In genomic region chr5:23816681-23817080, GRCm38 (mm10) we compare ENCODE assay signal across 14 mouse cellular contexts.
"Had no signal": no experiment of that assay in that cellular context is flagged by ENCODE, and none has a peak within 500 bp of the region (broad histone marks: within the 10 kb centered on the region; RNA-seq: fewer than 3 reads in every experiment).

No protein-coding gene starts in this region.

- H3K27ac ChIP-seq: left cerebral cortex, adult 2 months; limb, embryonic 10.5 days; liver, embryonic 15.5 days; midbrain, embryonic 13.5 days; stomach, embryonic 15.5 days had no signal

- H3K4me2 ChIP-seq: liver, embryonic 11.5 days; liver, embryonic 15.5 days; midbrain, embryonic 13.5 days; stomach, embryonic 15.5 days had no signal

- H3K4me1 ChIP-seq: limb, embryonic 10.5 days; liver, embryonic 15.5 days; midbrain, embryonic 13.5 days; stomach, embryonic 15.5 days had no signal

- H3K9me3 ChIP-seq: midbrain, embryonic 13.5 days; stomach, embryonic 15.5 days had no signal

- H3K9ac ChIP-seq: liver, embryonic 15.5 days; midbrain, embryonic 13.5 days; stomach, embryonic 15.5 days had no signal

- ATAC-seq: lung, postnatal 0 days; midbrain, embryonic 13.5 days had no signal

- DNase-seq: kidney, adult 2 months; kidney, postnatal 4 days; lung, adult 2 months; lung, postnatal 36 days; right cerebral cortex, postnatal 14 days; thymus, adult 2 months; thymus, postnatal 25 days had no signal

- H3K27me3 ChIP-seq: liver, embryonic 15.5 days; midbrain, embryonic 13.5 days; stomach, embryonic 15.5 days had no signal

- H3K4me3 ChIP-seq: left cerebral cortex, adult 2 months; limb, embryonic 10.5 days; liver, embryonic 15.5 days; midbrain, embryonic 13.5 days; stomach, embryonic 15.5 days had no signal
